Comparison of ENCODE assay signal across 9 mouse cellular contexts in genomic region chr19:30247359-30247758, GRCm38 (mm10). TPM values are rescaled to one million over a fixed set of nuclear protein-coding genes. Genes with fewer than 3 reads are reported as not detected.
DNase-seq lines count a peak whose midpoint lies in the region; ATAC-seq lines count a peak whose summit lies in the region.
"Had no signal": no experiment of that assay in that cellular context is flagged by ENCODE, and none has a peak within 500 bp of the region (broad histone marks: within the 10 kb centered on the region; RNA-seq: fewer than 3 reads in every experiment).

No protein-coding gene starts in this region.

- no peaks in the 10 kb centered on the region for H3K36me3 ChIP-seq in liver, embryonic 12.5 days
- H3K36me3 ChIP-seq in liver, embryonic 11.5 days (ENCODE audit: control insufficient read depth, insufficient read depth, low read length): no peaks in the 10 kb centered on the region

- no peak overlapping the region for H3K27ac ChIP-seq in liver, embryonic 12.5 days
- H3K27ac ChIP-seq in liver, embryonic 11.5 days (ENCODE audit: low read depth, low read length): no peak overlapping the region

- DNase-seq in adrenal gland, postnatal 14 days: peak; percentile 34
- DNase-seq in adrenal gland, postnatal 4 days (ENCODE audit: low spot score in 2 of 2): no peak
- peak; percentile 56 for DNase-seq in liver
- DNase-seq in c-Kit-positive CD71-positive TER-119-negative erythroid progenitor cells, embryonic 14.5 days (ENCODE audit: low read depth): peak; percentile 25
- no peak for DNase-seq in liver, embryonic 11.5 days (ENCODE audit: low spot score)
- peak; percentile 2 for DNase-seq in thymus, postnatal 25 days

- ATAC-seq in liver, embryonic 12.5 days: no peak
- peak; percentile 29; the same call in 1 of the 2 replicates for ATAC-seq in liver, embryonic 11.5 days (replicated peaks; ENCODE audit: low FRiP score)
- ATAC-seq in inflammation-experienced regulatory T-cells, adult 6 months: no peak

- WGBS in liver, embryonic 12.5 days (ENCODE audit: insufficient replicate concordance): 19% methylated on average over 11 of the region's 11 CpGs
- WGBS in liver, embryonic 11.5 days: 21% methylated on average over 11 of the region's 11 CpGs

- H3K27me3 ChIP-seq in liver, embryonic 12.5 days (replicated peaks): peaks cover 4% of the 10 kb centered on the region; the same call in 1 of the 2 replicates
- no peaks in the 10 kb centered on the region; the same call in 1 of the 2 replicates for H3K27me3 ChIP-seq in liver, embryonic 11.5 days (replicated peaks; ENCODE audit: control insufficient read depth, insufficient read depth, low read length)

- H3K9me3 ChIP-seq in liver, embryonic 12.5 days (replicated peaks): no peaks in the 10 kb centered on the region
- H3K9me3 ChIP-seq in liver, embryonic 11.5 days (ENCODE audit: control insufficient read depth, low read length): no peaks in the 10 kb centered on the region

- H3K4me2 ChIP-seq in liver, embryonic 12.5 days: no peak overlapping the region
- no peak overlapping the region for H3K4me2 ChIP-seq in liver, embryonic 11.5 days

- no peaks in the 10 kb centered on the region for H3K4me1 ChIP-seq in liver, embryonic 12.5 days
- H3K4me1 ChIP-seq in liver, embryonic 11.5 days (replicated peaks; ENCODE audit: control insufficient read depth, insufficient read depth, low read length): no peaks in the 10 kb centered on the region

- no peak overlapping the region for H3K4me3 ChIP-seq in liver, embryonic 12.5 days
- H3K4me3 ChIP-seq in liver, embryonic 11.5 days (ENCODE audit: low read depth, low read length): no peak overlapping the region

- H3K9ac ChIP-seq in liver, embryonic 12.5 days: no peak overlapping the region
- H3K9ac ChIP-seq in liver, embryonic 11.5 days (ENCODE audit: low read depth, low read length): no peak overlapping the region

RNA-seq across cellular contexts. Expression of gene Mbl2, which starts 14.6 kb away (rescaled TPM):
- total RNA-seq in adrenal gland, postnatal 14 days (2021): 1.5 and 45.8 TPM in 2 replicates
- total RNA-seq in adrenal gland, postnatal 4 days (2021): 10 to 100 TPM in 1 of 2 experiments, not detected in 1; 23.9 TPM
- 0.12 and 0.41 TPM in 2 replicates for polyA plus RNA-seq in liver, embryonic 12.5 days (2016; fragmentation: Nextera tagmentation; extraction: Ambion mirVana)
- polyA plus RNA-seq in liver, embryonic 11.5 days (2014; fragmentation: Nextera tagmentation; extraction: Ambion mirVana): 0.17 and 0.21 TPM in 2 replicates
- polyA plus RNA-seq in inflammation-experienced regulatory T-cells, adult 6 months (2017; shearing (Covaris generic)): not detected
- polyA plus RNA-seq: spleen, adult 2 months had no signal

Comparison
In these comparisons a context has a peak if more than half of its experiments do, and no peak if none do; other contexts are left out.
1. DNase-seq: peak in adrenal gland, postnatal 14 days (single experiment), liver (single experiment), c-Kit-positive CD71-positive TER-119-negative erythroid progenitor cells, embryonic 14.5 days (single experiment) and thymus, postnatal 25 days (single experiment); none in adrenal gland, postnatal 4 days (0 of 2) and liver, embryonic 11.5 days (single experiment).